Mouse (Mus musculus) heart, embryonic 14.5 days (tissue): Measurements from ENCODE around the gene Hist1h4c. TPM values are rescaled to one million over a fixed set of nuclear protein-coding genes. Genes with fewer than 3 reads are reported as not detected.
"Not testable (repeated sequence)": the region's sequence is repeated elsewhere in the genome, so short reads cannot be mapped to it uniquely, and the experiment has no call there.

Experiments used
- ATAC-seq: fragments of 200-750 bp; cut with Nextera tagmentation; 2 replicates; pipeline ENCODE4 v1.8.0; 2017; ENCODE audit warnings: low read depth, moderate TSS enrichment; ENCODE audit not compliant: insufficient number of reproducible peaks, insufficient read depth, low FRiP score
- H3K27ac ChIP-seq, 2 experiments: fragments of 200-500 bp in 1 of 2; fragments of 300-500 bp in 1 of 2; sonication (generic) in 1 of 2; replicated peaks in 1 of 2; 2 replicates each; pipeline ENCODE4 v1.5.1; 2012 to 2014; ENCODE audit warnings: low read depth in 2 of 2, low read length in 2 of 2, control low read depth in 1 of 2, mild to moderate bottlenecking in 1 of 2, mixed read lengths in 1 of 2; ENCODE audit not compliant: control insufficient read depth in 1 of 2, insufficient read depth in 1 of 2
- H3K27me3 ChIP-seq: fragments of 300-500 bp; sonication (generic); 2 replicates; pipeline ENCODE4 v1.6.1; 2014; ENCODE audit warnings: mild to moderate bottlenecking, low read length, control low read depth; ENCODE audit not compliant: control insufficient read depth, insufficient read depth
- H3K36me3 ChIP-seq: fragments of 300-500 bp; sonication (generic); 2 replicates; pipeline ENCODE4 v1.6.1; 2014; ENCODE audit warnings: mild to moderate bottlenecking, control low read depth, low read length, mixed read lengths; ENCODE audit not compliant: control insufficient read depth, insufficient read depth
- H3K4me1 ChIP-seq, 2 experiments: fragments of 200-500 bp in 1 of 2; fragments of 300-500 bp in 1 of 2; sonication (generic) in 1 of 2; 2 replicates each; pipeline ENCODE4 v1.6.1; 2012 to 2014; ENCODE audit warnings: low read length in 2 of 2, control low read depth in 1 of 2, mixed read lengths in 1 of 2; ENCODE audit not compliant: control insufficient read depth in 2 of 2, insufficient read depth in 2 of 2
- H3K4me2 ChIP-seq: fragments of 300-500 bp; sonication (generic); 2 replicates; pipeline ENCODE4 v1.6.1; 2014; ENCODE audit warnings: mild to moderate bottlenecking, low read length
- H3K4me3 ChIP-seq, 2 experiments: fragments of 200-500 bp in 1 of 2; fragments of 300-500 bp in 1 of 2; sonication (generic) in 1 of 2; 2 replicates each; pipeline ENCODE4 v1.5.1; 2012 to 2014; ENCODE audit warnings: low read length in 2 of 2, mild to moderate bottlenecking in 2 of 2, control low read depth in 1 of 2, low read depth in 1 of 2, moderate library complexity in 1 of 2; ENCODE audit not compliant: control insufficient read depth in 1 of 2, insufficient read depth in 1 of 2
- H3K9ac ChIP-seq: fragments of 300-500 bp; sonication (generic); 2 replicates; pipeline ENCODE4 v1.6.1; 2014; ENCODE audit warnings: mild to moderate bottlenecking, low read length
- H3K9me3 ChIP-seq: fragments of 300-500 bp; sonication (generic); 2 replicates; pipeline ENCODE4 v1.6.1; 2016; ENCODE audit warnings: low read length, control low read depth; ENCODE audit not compliant: control insufficient read depth
- WGBS: fragments of 180-500 bp; shearing (Covaris S2); extraction: QIAGEN DNeasy Blood & Tissue Kit; methylation state at CpG from one replicate; pipeline ENCODE4 v1.1.7; 2014; 5-methylcytosine and 5-hydroxymethylcytosine counted together
- polyA plus RNA-seq: library from polyadenylated mRNA; unstranded; fragments of >200 nt; fragmentation: Nextera tagmentation; extraction: Ambion mirVana; gene quantifications from 2 replicates; pipeline ENCODE4 v1.2.1, GENCODE M21; 2014

Gene Hist1h4c
- polyA plus RNA-seq, 1 experiment from 2014 or later: 2.2 TPM

GRCm38 (mm10) chr13:23684295-23684945, 13.8 kb downstream of the Hist1h4c start:
- not testable (repeated sequence) for H3K9me3 ChIP-seq, H3K36me3 ChIP-seq, H3K27me3 ChIP-seq, H3K4me1 ChIP-seq
- peak; percentile 5; the same call in 1 of the 2 replicates for ATAC-seq
- H3K9ac ChIP-seq: peak overlapping the region; percentile 78
- 0% methylated on average over 13 of the region's 37 CpGs for WGBS
- H3K27ac ChIP-seq: peak overlapping the region; percentile 97
- H3K4me3 ChIP-seq: peak overlapping the region; percentile 47 to 52
- H3K4me2 ChIP-seq: peak overlapping the region; percentile 80

GRCm38 (mm10) chr13:23683755-23684281, 14.4 kb downstream of the Hist1h4c start, which contains the start of the genes Hist1h2ac and Hist1h2bc:
TSS of gene Hist1h2ac (minus strand) at chr13:23683948.
TSS of gene Hist1h2bc (plus strand) at chr13:23684199.
- H3K36me3 ChIP-seq: no peaks in the 10 kb centered on the region
- ATAC-seq: peak; percentile 97
- H3K4me2 ChIP-seq: peak within 1 kb of the TSS; percentile 80
- H3K27ac ChIP-seq: peak within 1 kb of the TSS; percentile 97
- peaks cover 4 to 5% of the 10 kb centered on the region in 2 experiments; a peak in 3 of 4 replicates for H3K4me1 ChIP-seq
- WGBS: under 1% methylated on average over 25 of the region's 32 CpGs
- peak within 1 kb of the TSS; percentile 47 to 55 for H3K4me3 ChIP-seq
- peak within 1 kb of the TSS; percentile 78 for H3K9ac ChIP-seq
- H3K27me3 ChIP-seq: no peaks in the 10 kb centered on the region
- no peaks in the 10 kb centered on the region for H3K9me3 ChIP-seq

- Histone ChIP-seq H3K9ac (peak overlapping the region; percentile 67), H3K27ac (peak overlapping the region; percentile 96 to 97), H3K4me3 (peak overlapping the region; percentile 47 to 55), H3K4me2 (peak overlapping the region; percentile 80)
- peak; percentile 33 for ATAC-seq
- not testable (repeated sequence) for H3K36me3 ChIP-seq, H3K27me3 ChIP-seq, H3K4me1 ChIP-seq, H3K9me3 ChIP-seq
- WGBS: 14% methylated on average over 14 of the region's 30 CpGs
Measured at GRCm38 (mm10) chr13:23682947-23683754, 15.1 kb downstream of the Hist1h4c start.

- no peak for ATAC-seq
- no peaks in the 10 kb centered on the region for H3K9me3 ChIP-seq
- H3K4me2 ChIP-seq: peak overlapping the region; percentile 80
- peak overlapping the region; percentile 67 for H3K9ac ChIP-seq
- H3K36me3 ChIP-seq: no peaks in the 10 kb centered on the region
- peak overlapping the region in 1 of 2 experiments; percentile 47; a peak in 1 of 4 replicates for H3K4me3 ChIP-seq
- peak overlapping the region; percentile 52 to 97 for H3K27ac ChIP-seq
- H3K4me1 ChIP-seq: peaks cover 4 to 5% of the 10 kb centered on the region in 2 experiments; a peak in 3 of 4 replicates
- 60% methylated on average over 1 of the region's 1 CpGs for WGBS
- no peaks in the 10 kb centered on the region for H3K27me3 ChIP-seq
Measured at GRCm38 (mm10) chr13:23682623-23682946, 15.7 kb downstream of the Hist1h4c start.

GRCm38 (mm10) chr13:23681990-23682582, 16.2 kb downstream of the Hist1h4c start:
- no peak overlapping the region for H3K4me2 ChIP-seq
- H3K9ac ChIP-seq: no peak overlapping the region
- H3K36me3 ChIP-seq: no peaks in the 10 kb centered on the region
- no peak for ATAC-seq
- no peaks in the 10 kb centered on the region for H3K27me3 ChIP-seq
- no peak overlapping the region for H3K4me3 ChIP-seq
- no peak overlapping the region for H3K27ac ChIP-seq
- H3K9me3 ChIP-seq: no peaks in the 10 kb centered on the region
- WGBS: 85% methylated on average over 6 of the region's 6 CpGs
- peaks cover 4 to 5% of the 10 kb centered on the region in 2 experiments; a peak in 3 of 4 replicates for H3K4me1 ChIP-seq

- no peak overlapping the region for H3K9ac ChIP-seq
- no peaks in the 10 kb centered on the region; a peak in 1 of 4 replicates for H3K4me1 ChIP-seq
- no peaks in the 10 kb centered on the region for H3K9me3 ChIP-seq
- H3K27ac ChIP-seq: no peak overlapping the region
- H3K4me3 ChIP-seq: no peak overlapping the region
- no peaks in the 10 kb centered on the region for H3K27me3 ChIP-seq
- no peaks in the 10 kb centered on the region for H3K36me3 ChIP-seq
- no peak for ATAC-seq
- WGBS: 38% methylated on average over 3 of the region's 3 CpGs
- no peak overlapping the region for H3K4me2 ChIP-seq
Measured at GRCm38 (mm10) chr13:23662536-23662935, 35.7 kb downstream of the Hist1h4c start.

GRCm38 (mm10) chr13:23659636-23660366, 38.5 kb downstream of the Hist1h4c start:
- Histone ChIP-seq H3K4me1 (no peaks in the 10 kb centered on the region; a peak in 1 of 4 replicates), H3K36me3 (no peaks in the 10 kb centered on the region), H3K4me2 (no peak overlapping the region), H3K9ac (no peak overlapping the region), H3K4me3 (no peak overlapping the region), H3K27ac (no peak overlapping the region), H3K27me3 (no peaks in the 10 kb centered on the region), H3K9me3 (no peaks in the 10 kb centered on the region)
- WGBS: 54% methylated on average over 6 of the region's 6 CpGs
- no peak for ATAC-seq
